1 mouse cellular context compared by ENCODE assay signal in the genomic region with DNA sequence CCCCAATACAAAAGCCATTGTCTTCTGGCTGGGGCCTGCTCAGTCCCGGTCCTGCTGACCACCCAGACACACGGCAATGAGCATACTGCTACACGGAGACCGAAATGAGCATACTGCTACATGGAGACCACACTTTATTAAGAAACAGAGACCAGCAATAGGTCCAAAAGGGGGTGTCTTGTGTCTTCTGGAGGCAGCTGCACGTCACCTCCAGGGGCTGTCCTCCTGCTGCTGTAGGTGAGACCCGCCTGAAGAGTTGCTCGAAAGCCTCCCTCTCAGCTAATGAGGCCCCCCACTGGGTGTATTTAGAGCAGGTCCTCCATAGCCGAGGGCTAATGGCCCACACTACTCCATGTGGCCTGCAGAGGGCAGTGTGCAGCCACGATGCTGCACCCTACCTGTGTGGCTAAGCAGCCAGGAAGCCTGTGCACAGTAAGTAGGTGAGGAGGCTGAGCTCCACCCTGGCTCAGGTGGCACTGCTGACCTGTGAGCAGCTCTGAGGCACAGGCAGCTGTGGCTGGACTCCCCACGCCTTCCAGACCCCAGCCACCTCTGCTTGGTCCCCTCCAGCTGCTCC.
TF ChIP-seq lines count a peak whose summit lies in the region.

No protein-coding gene starts in this region.

TF ChIP-seq in MEL, 35 proteins besides CTCF, POLR2A, EP300 and RAD21 (continued from another document):
- no peak for TF ChIP-seq ETS1 (IDR thresholded peaks at IDR 0.05; ENCODE audit: low read depth, low read length)
- TF ChIP-seq MAX (IDR thresholded peaks at IDR 0.05; ENCODE audit: low read length) = peak; percentile 54
- TF ChIP-seq E2F4 (IDR thresholded peaks at IDR 0.05; ENCODE audit: borderline replicate concordance, low read depth, low read length) = no peak
- TF ChIP-seq SIN3A (IDR thresholded peaks at IDR 0.05; ENCODE audit: low read length) = no peak
- TF ChIP-seq ZC3H11A (IDR thresholded peaks at IDR 0.05; ENCODE audit: low read depth, low read length) = peak; percentile 66
- TF ChIP-seq MYB (IDR thresholded peaks at IDR 0.05; ENCODE audit: low read depth, low read length) = no peak
- TF ChIP-seq CHD1 (IDR thresholded peaks at IDR 0.05; ENCODE audit: low read depth, low read length) = no peak
- TF ChIP-seq HCFC1 (IDR thresholded peaks at IDR 0.05; ENCODE audit: low read depth, low read length) = no peak
- no peak for TF ChIP-seq MXI1 (IDR thresholded peaks at IDR 0.05; ENCODE audit: low read depth, low read length)
- TF ChIP-seq MEF2A (IDR thresholded peaks at IDR 0.05; ENCODE audit: extremely low read depth, insufficient replicate concordance, low read depth, low read length, poor library complexity, severe bottlenecking) = no peak
- no peak for TF ChIP-seq GABPA (IDR thresholded peaks at IDR 0.05; ENCODE audit: low read depth, low read length)
- no peak for TF ChIP-seq CHD2 (IDR thresholded peaks at IDR 0.05; ENCODE audit: low read length)
- TF ChIP-seq ZKSCAN1 (IDR thresholded peaks at IDR 0.05; ENCODE audit: low read depth, low read length) = no peak
- TF ChIP-seq ZNF384 (IDR thresholded peaks at IDR 0.05; ENCODE audit: low read depth, low read length) = no peak
- TF ChIP-seq BHLHE40 (IDR thresholded peaks at IDR 0.05; ENCODE audit: borderline replicate concordance, low read depth, low read length) = no peak
- no peak for TF ChIP-seq MAZ (IDR thresholded peaks at IDR 0.05; ENCODE audit: low read depth, low read length)
- TF ChIP-seq USF1 (IDR thresholded peaks at IDR 0.05; ENCODE audit: low read depth, low read length) = no peak
